Mouse (Mus musculus): ENCODE measurements around the gene Exoc3l2. TPM values are rescaled to one million over a fixed set of nuclear protein-coding genes. Genes with fewer than 3 reads are reported as not detected.

The Exoc3l2 gene
- polyA plus RNA-seq, 1 experiment, result not detected

DNA sequence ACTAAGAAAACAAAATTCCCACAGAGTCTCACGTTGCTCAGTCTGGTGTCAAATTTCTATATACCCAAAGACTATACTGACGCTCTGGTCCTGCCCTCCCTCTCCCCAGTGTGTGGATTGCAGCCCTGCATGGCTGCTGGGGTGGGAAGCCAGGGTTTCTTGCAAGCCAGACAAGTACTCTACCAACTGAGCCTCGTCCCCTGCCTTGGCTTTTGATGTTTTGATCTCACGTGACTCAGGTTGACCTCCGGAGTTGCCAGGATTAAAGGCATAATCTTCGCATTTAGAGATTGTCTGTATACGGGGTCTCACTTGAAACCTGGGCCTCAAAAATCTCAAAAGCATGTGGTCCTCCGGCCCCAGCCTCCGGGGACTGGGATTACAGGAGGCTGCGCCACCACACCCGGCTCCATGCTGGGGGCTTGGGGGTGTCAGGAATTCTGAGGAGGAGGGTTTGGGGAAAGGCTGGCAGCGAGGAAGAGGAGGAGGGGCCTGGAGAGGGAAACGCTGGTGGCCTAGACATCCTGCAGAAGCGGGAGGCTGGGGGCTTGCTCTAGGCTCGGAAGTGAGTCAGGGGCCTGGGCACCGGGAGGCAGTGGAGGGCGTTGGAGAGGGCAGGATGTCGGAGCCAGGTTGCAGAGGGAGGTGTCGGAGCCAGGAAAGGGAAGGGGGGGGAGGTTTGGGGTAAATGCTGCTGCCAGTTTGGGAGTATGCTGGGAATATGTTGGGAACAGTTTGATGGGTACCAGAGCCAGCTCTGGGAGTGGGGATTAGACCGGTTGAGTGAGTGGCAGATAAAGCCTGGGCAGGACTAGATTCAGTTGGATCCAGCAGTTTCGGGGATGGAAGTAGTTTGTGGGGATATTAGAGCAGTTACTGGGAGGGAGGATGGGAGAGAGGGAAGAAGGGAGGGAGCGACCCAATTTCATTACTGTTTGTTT is 1.5 kb downstream of the Exoc3l2 start:
- TF ChIP-seq POLR2A (IDR thresholded peaks at IDR 0.05; ENCODE audit: insufficient read length, low read depth) (no peak), USF1 (IDR thresholded peaks at IDR 0.05; ENCODE audit: low read depth) (no peak), MAX (IDR thresholded peaks at IDR 0.05; ENCODE audit: low read depth) (no peak), REST (IDR thresholded peaks at IDR 0.05; ENCODE audit: insufficient read depth, insufficient read length) (no peak), E2F4 (IDR thresholded peaks at IDR 0.05; ENCODE audit: insufficient read depth) (no peak), MYOG (IDR thresholded peaks at IDR 0.05; ENCODE audit: control insufficient read depth in 1 of 3, insufficient read depth in 1 of 3, insufficient read length in 2 of 3, low read depth in 2 of 3) (no peak), CEBPB (IDR thresholded peaks at IDR 0.05; ENCODE audit: insufficient read depth, poor library complexity, severe bottlenecking) (no peak), SRF (IDR thresholded peaks at IDR 0.05; ENCODE audit: control insufficient read depth, insufficient read length, low read depth) (no peak), TCF12 (IDR thresholded peaks at IDR 0.05; ENCODE audit: insufficient read depth, poor library complexity, severe bottlenecking) (no peak), TCF3 (IDR thresholded peaks at IDR 0.05; ENCODE audit: insufficient read length, low read depth) (no peak), POLR2AphosphoS2 (IDR thresholded peaks at IDR 0.05; ENCODE audit: insufficient read length, low read depth) (no peak), MYOD1 (IDR thresholded peaks at IDR 0.05; ENCODE audit: control insufficient read depth in 1 of 3, insufficient read length in 2 of 3, low read depth in 2 of 3) (no peak)
- Histone ChIP-seq H3ac (ENCODE audit: control insufficient read depth, insufficient read length) (no peak overlapping the region), H3K4me3 (no peak overlapping the region)

DNA sequence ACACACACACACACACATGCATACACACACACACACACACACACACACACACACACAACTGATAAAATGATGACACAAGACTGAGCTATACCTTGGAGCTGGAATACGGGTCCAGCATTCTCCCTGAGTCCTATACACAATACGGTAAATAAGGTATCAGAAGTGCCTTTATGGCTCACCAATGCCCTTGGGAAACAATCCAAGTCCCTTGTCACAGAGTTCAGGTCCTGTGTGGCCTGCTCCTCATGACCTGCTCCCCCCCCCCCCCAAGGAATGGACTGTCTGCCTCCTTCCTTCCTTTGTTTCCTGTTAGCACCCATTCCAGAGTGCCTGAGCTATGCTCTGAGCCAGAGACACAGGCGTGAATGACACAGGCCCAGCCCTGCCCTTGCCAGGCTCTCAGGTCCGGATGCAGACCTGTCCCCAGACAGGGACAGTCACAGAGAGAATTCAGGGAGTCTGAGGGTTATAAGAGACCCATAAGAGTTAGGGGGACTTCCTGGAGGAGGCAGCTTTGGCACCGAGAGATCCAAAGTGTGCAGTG is 3.5 kb downstream of the Exoc3l2 start:
- H3K4me2 ChIP-seq (ENCODE audit: low read depth), result no peak overlapping the region
- H3ac ChIP-seq (ENCODE audit: control insufficient read depth, insufficient read length), result no peak overlapping the region
- no peak overlapping the region for H3K4me3 ChIP-seq
- peaks cover 17% of the 10 kb centered on the region for H3K27me3 ChIP-seq (ENCODE audit: control insufficient read depth, insufficient read depth, insufficient read length)
- no peaks in the 10 kb centered on the region for H3K79me2 ChIP-seq (ENCODE audit: control insufficient read depth, insufficient read depth)
- TF ChIP-seq POLR2A (IDR thresholded peaks at IDR 0.05; ENCODE audit: insufficient read length, low read depth), result no peak
- no peak for TF ChIP-seq E2F4 (IDR thresholded peaks at IDR 0.05; ENCODE audit: insufficient read depth)
- no peak for TF ChIP-seq CEBPB (IDR thresholded peaks at IDR 0.05; ENCODE audit: insufficient read depth, poor library complexity, severe bottlenecking)
- TF ChIP-seq TCF12 (IDR thresholded peaks at IDR 0.05; ENCODE audit: insufficient read depth, poor library complexity, severe bottlenecking), result no peak
- no peak for TF ChIP-seq USF1 (IDR thresholded peaks at IDR 0.05; ENCODE audit: low read depth)
- no peak for TF ChIP-seq MAX (IDR thresholded peaks at IDR 0.05; ENCODE audit: low read depth)
- no peak for TF ChIP-seq REST (IDR thresholded peaks at IDR 0.05; ENCODE audit: insufficient read depth, insufficient read length)
- no peak for TF ChIP-seq TCF3 (IDR thresholded peaks at IDR 0.05; ENCODE audit: insufficient read length, low read depth)
- no peak for TF ChIP-seq MYOG (IDR thresholded peaks at IDR 0.05; ENCODE audit: control insufficient read depth in 1 of 3, insufficient read depth in 1 of 3, insufficient read length in 2 of 3, low read depth in 2 of 3)
- TF ChIP-seq MYOD1 (IDR thresholded peaks at IDR 0.05; ENCODE audit: control insufficient read depth in 1 of 3, insufficient read length in 2 of 3, low read depth in 2 of 3), result no peak
- no peak for TF ChIP-seq POLR2AphosphoS2 (IDR thresholded peaks at IDR 0.05; ENCODE audit: insufficient read length, low read depth)
- no peak for TF ChIP-seq SRF (IDR thresholded peaks at IDR 0.05; ENCODE audit: control insufficient read depth, insufficient read length, low read depth)
- no peaks in the 10 kb centered on the region for H3K36me3 ChIP-seq (ENCODE audit: control insufficient read depth, insufficient read depth)

More for the DNA sequence above, 1.5 kb downstream of the Exoc3l2 start:
- no peaks in the 10 kb centered on the region for H3K36me3 ChIP-seq (ENCODE audit: control insufficient read depth, insufficient read depth)
- no peaks in the 10 kb centered on the region for H3K79me2 ChIP-seq (ENCODE audit: control insufficient read depth, insufficient read depth)
- H3K4me2 ChIP-seq (ENCODE audit: low read depth), result no peak overlapping the region
- peaks cover 7% of the 10 kb centered on the region for H3K27me3 ChIP-seq (ENCODE audit: control insufficient read depth, insufficient read depth, insufficient read length)

DNA sequence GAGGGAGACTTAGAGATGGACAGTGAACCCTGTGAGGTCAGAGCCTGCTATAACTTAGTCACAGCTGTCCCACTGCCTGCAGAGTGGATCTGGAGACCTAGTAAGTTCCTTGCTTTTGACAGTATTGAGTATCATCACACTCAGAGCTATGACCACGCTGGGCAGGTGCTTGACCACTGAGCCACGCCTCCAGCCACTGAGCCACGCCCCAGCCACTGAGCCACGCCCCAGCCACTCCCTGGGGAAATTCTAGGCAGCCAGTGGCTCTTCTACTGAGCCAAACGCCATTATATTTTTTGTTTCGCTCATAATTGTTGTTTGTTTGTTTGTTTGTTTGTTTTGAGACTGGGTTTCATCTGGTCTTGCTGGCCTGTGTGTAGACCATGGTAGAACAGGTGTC is 4.5 kb downstream of the Exoc3l2 start:
- TF ChIP-seq MYOG (IDR thresholded peaks at IDR 0.05; ENCODE audit: control insufficient read depth in 1 of 3, insufficient read depth in 1 of 3, insufficient read length in 2 of 3, low read depth in 2 of 3) (peak in 1 of 3 experiments; percentile 35), MYOD1 (IDR thresholded peaks at IDR 0.05; ENCODE audit: control insufficient read depth in 1 of 3, insufficient read length in 2 of 3, low read depth in 2 of 3) (peak in 2 of 3 experiments; percentile 0 to 36), SRF (IDR thresholded peaks at IDR 0.05; ENCODE audit: control insufficient read depth, insufficient read length, low read depth) (no peak), USF1 (IDR thresholded peaks at IDR 0.05; ENCODE audit: low read depth) (no peak)
- no peaks in the 10 kb centered on the region for H3K36me3 ChIP-seq (ENCODE audit: control insufficient read depth, insufficient read depth)
- H3K79me2 ChIP-seq (ENCODE audit: control insufficient read depth, insufficient read depth), result no peaks in the 10 kb centered on the region
- H3ac ChIP-seq (ENCODE audit: control insufficient read depth, insufficient read length), result no peak overlapping the region
- peaks cover 26% of the 10 kb centered on the region for H3K27me3 ChIP-seq (ENCODE audit: control insufficient read depth, insufficient read depth, insufficient read length)
- no peak overlapping the region for H3K4me2 ChIP-seq (ENCODE audit: low read depth)
- no peak overlapping the region for H3K4me3 ChIP-seq

DNA sequence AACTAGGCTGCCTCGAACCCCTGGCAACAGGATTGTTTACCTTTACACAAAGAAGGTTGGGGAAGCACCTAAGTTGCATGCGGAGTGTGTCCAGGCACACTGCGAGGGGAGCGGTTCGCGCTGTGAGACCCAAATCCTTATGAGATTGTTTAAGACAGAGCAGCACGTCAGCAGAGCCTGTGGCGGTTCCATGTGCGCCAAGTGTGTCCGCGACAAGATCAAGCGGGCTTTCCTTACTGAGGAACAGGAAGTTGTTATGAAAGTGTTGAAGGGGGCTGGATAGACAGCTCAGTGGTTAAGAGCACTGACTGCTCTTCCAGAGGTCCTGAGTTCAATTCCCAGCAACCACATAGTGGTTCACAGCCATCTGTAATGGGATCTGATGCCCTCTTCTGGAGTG is 5.1 kb downstream of the Exoc3l2 start:
- H3K27me3 ChIP-seq (ENCODE audit: control insufficient read depth, insufficient read depth, insufficient read length), result peaks cover 33% of the 10 kb centered on the region
- H3K4me3 ChIP-seq, result no peak overlapping the region
- TF ChIP-seq POLR2A (IDR thresholded peaks at IDR 0.05; ENCODE audit: insufficient read length, low read depth), result no peak
- no peak for TF ChIP-seq POLR2AphosphoS2 (IDR thresholded peaks at IDR 0.05; ENCODE audit: insufficient read length, low read depth)
- TF ChIP-seq SRF (IDR thresholded peaks at IDR 0.05; ENCODE audit: control insufficient read depth, insufficient read length, low read depth), result no peak
- no peak for TF ChIP-seq MYOD1 (IDR thresholded peaks at IDR 0.05; ENCODE audit: control insufficient read depth in 1 of 3, insufficient read length in 2 of 3, low read depth in 2 of 3)
- TF ChIP-seq MYOG (IDR thresholded peaks at IDR 0.05; ENCODE audit: control insufficient read depth in 1 of 3, insufficient read depth in 1 of 3, insufficient read length in 2 of 3, low read depth in 2 of 3), result no peak
- no peak for TF ChIP-seq TCF12 (IDR thresholded peaks at IDR 0.05; ENCODE audit: insufficient read depth, poor library complexity, severe bottlenecking)
- H3K36me3 ChIP-seq (ENCODE audit: control insufficient read depth, insufficient read depth), result no peaks in the 10 kb centered on the region
- no peak overlapping the region for H3K4me2 ChIP-seq (ENCODE audit: low read depth)
- no peak overlapping the region for H3ac ChIP-seq (ENCODE audit: control insufficient read depth, insufficient read length)
- no peaks in the 10 kb centered on the region for H3K79me2 ChIP-seq (ENCODE audit: control insufficient read depth, insufficient read depth)

Measured in myocyte (in vitro differentiated cells).